Mouse (Mus musculus) MEL (cell line): Measurements from ENCODE around the gene Shisa2.
"Not testable (repeated sequence)": the region's sequence is repeated elsewhere in the genome, so short reads cannot be mapped to it uniquely, and the experiment has no call there.

Experiments
- CTCF ChIP-seq, 3 experiments: IDR thresholded peaks in 2 of 3; conservative IDR thresholded peaks in 1 of 3; 2 replicates each; pipeline ENCODE4 v1.5.1; 2011 to 2012; ENCODE audit warnings: low read length in 3 of 3, low read depth in 2 of 3, mild to moderate bottlenecking in 2 of 3, improper control_type of control experiment in 1 of 3, inconsistent platforms in 1 of 3, mixed read lengths in 1 of 3, moderate library complexity in 1 of 3; ENCODE audit not compliant: control insufficient read depth in 1 of 3, insufficient read depth in 1 of 3, poor library complexity in 1 of 3, severe bottlenecking in 1 of 3
- HCFC1 ChIP-seq: IDR thresholded peaks from 2 replicates; pipeline ENCODE4 v1.6.1; 2012; ENCODE audit warnings: low read depth, mild to moderate bottlenecking, inconsistent platforms, low read length, improper control_type of control experiment, moderate library complexity
- MEF2A ChIP-seq: IDR thresholded peaks from 2 replicates; pipeline ENCODE4 v1.6.1; 2014; ENCODE audit warnings: low read depth, mild to moderate bottlenecking, inconsistent platforms, low read length, improper control_type of control experiment; ENCODE audit not compliant: poor library complexity, insufficient replicate concordance, severe bottlenecking; ENCODE audit errors: extremely low read depth
- POLR2A ChIP-seq, 2 experiments: IDR thresholded peaks; 2 replicates each; pipeline ENCODE4 v1.6.1; 2011 to 2012; ENCODE audit warnings: low read length in 2 of 2, mild to moderate bottlenecking in 2 of 2, control low read depth in 1 of 2, improper control_type of control experiment in 1 of 2, low read depth in 1 of 2, moderate library complexity in 1 of 2; ENCODE audit not compliant: control insufficient read depth in 1 of 2, insufficient read depth in 1 of 2, poor library complexity in 1 of 2

DNA sequence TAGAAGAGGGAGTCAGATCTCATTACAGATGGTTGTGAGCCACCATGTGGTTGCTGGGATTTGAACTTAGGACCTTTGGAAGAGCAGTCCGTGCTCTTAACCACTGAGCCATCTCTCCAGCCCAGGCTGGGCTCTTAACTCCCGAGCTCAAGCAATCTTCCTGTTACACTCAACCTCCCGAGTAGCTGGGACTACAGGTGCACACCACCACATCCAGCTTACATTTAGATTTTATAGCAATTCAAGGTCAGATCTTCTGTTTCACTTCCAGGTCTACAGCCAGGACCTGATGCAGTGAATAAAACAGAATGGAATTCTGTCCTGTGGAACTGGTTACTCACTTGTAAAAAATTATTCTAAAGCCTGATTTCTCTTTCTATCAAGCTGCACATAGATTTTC, 11.0 kb upstream of the Shisa2 start:
- not testable (repeated sequence) for TF ChIP-seq POLR2A (IDR thresholded peaks at IDR 0.05; ENCODE audit: control insufficient read depth in 1 of 2, insufficient read depth in 1 of 2, low read depth in 1 of 2, low read length in 2 of 2, poor library complexity in 1 of 2); CTCF (IDR thresholded peaks at IDR 0.05 in 2 of 3, conservative IDR thresholded peaks at IDR 0.05 in 1 of 3; ENCODE audit: control insufficient read depth in 1 of 3, insufficient read depth in 1 of 3, low read depth in 2 of 3, low read length in 3 of 3, poor library complexity in 1 of 3, severe bottlenecking in 1 of 3); MEF2A; HCFC1
